Mouse (Mus musculus): ENCODE measurements around the gene Gm12394. TPM values are rescaled to one million over a fixed set of nuclear protein-coding genes. Genes with fewer than 3 reads are reported as not detected.

Gm12394 gene
- polyA plus RNA-seq, 1 experiment = 0.11 TPM

DNA sequence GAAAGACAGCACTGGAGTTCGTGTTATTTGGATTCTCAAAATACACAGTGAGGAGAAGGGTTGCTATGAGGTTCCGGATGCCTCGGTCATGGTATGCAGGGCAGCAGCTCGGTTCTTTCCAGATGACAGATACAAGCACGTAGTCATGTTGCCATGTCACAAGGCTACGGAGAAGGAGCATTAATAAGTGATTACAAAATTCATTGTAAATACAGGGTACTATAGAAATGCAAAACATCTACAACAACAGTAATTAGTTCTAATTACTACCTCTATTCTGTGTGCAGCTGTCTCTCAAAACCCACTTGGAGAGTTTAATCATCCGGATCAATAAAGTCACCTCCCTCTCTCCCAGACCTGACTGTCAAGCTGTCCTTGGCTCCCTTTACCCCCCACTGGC lies 38.5 kb upstream of the Gm12394 start:
- Histone ChIP-seq H3K27ac (ENCODE audit: insufficient read depth, low read length) (no peak overlapping the region), H3K4me1 (ENCODE audit: control insufficient read depth, insufficient read depth, low read length) (no peaks in the 10 kb centered on the region), H3K4me3 (replicated peaks; ENCODE audit: insufficient read depth, low read depth, low read length) (no peak overlapping the region), H3K27me3 (ENCODE audit: control insufficient read depth, insufficient read depth, low read length) (no peaks in the 10 kb centered on the region)
- 56% methylated on average over 7 of the region's 7 CpGs for WGBS
- DNase-seq = no peak
- TF ChIP-seq CTCF (IDR thresholded peaks at IDR 0.05; ENCODE audit: borderline replicate concordance, insufficient read depth, low read depth, low read length) (no peak), POLR2A (IDR thresholded peaks at IDR 0.05; ENCODE audit: borderline replicate concordance, insufficient read depth, low read length) (no peak)

- no peak for DNase-seq
- H3K4me1 ChIP-seq (ENCODE audit: control insufficient read depth, insufficient read depth, low read length) = no peaks in the 10 kb centered on the region
- H3K27ac ChIP-seq (ENCODE audit: insufficient read depth, low read length) = no peak overlapping the region
- TF ChIP-seq POLR2A (IDR thresholded peaks at IDR 0.05; ENCODE audit: borderline replicate concordance, insufficient read depth, low read length) (no peak), CTCF (IDR thresholded peaks at IDR 0.05; ENCODE audit: borderline replicate concordance, insufficient read depth, low read depth, low read length) (no peak)
- WGBS = 65% methylated on average over 7 of the region's 7 CpGs
- H3K27me3 ChIP-seq (ENCODE audit: control insufficient read depth, insufficient read depth, low read length) = no peaks in the 10 kb centered on the region
- H3K4me3 ChIP-seq (replicated peaks; ENCODE audit: insufficient read depth, low read depth, low read length) = no peak overlapping the region
Observed at GRCm38 (mm10) chr4:42891176-42891575, 34.6 kb upstream of the Gm12394 start.

GRCm38 (mm10) chr4:42888806-42889205 lies 32.2 kb upstream of the Gm12394 start:
- WGBS = 81% methylated on average over 6 of the region's 6 CpGs
- Histone ChIP-seq H3K27ac (ENCODE audit: insufficient read depth, low read length) (no peak overlapping the region), H3K4me3 (replicated peaks; ENCODE audit: insufficient read depth, low read depth, low read length) (no peak overlapping the region), H3K4me1 (ENCODE audit: control insufficient read depth, insufficient read depth, low read length) (no peaks in the 10 kb centered on the region), H3K27me3 (ENCODE audit: control insufficient read depth, insufficient read depth, low read length) (no peaks in the 10 kb centered on the region)
- DNase-seq = no peak
- no peak for TF ChIP-seq POLR2A (IDR thresholded peaks at IDR 0.05; ENCODE audit: borderline replicate concordance, insufficient read depth, low read length)
- TF ChIP-seq CTCF (IDR thresholded peaks at IDR 0.05; ENCODE audit: borderline replicate concordance, insufficient read depth, low read depth, low read length) = no peak

GRCm38 (mm10) chr4:42886926-42887325 lies 30.4 kb upstream of the Gm12394 start:
- 90% methylated on average over 6 of the region's 6 CpGs for WGBS
- TF ChIP-seq POLR2A (IDR thresholded peaks at IDR 0.05; ENCODE audit: borderline replicate concordance, insufficient read depth, low read length) = no peak
- TF ChIP-seq CTCF (IDR thresholded peaks at IDR 0.05; ENCODE audit: borderline replicate concordance, insufficient read depth, low read depth, low read length) = no peak
- no peak overlapping the region for H3K27ac ChIP-seq (ENCODE audit: insufficient read depth, low read length)
- no peak overlapping the region for H3K4me3 ChIP-seq (replicated peaks; ENCODE audit: insufficient read depth, low read depth, low read length)
- H3K4me1 ChIP-seq (ENCODE audit: control insufficient read depth, insufficient read depth, low read length) = no peaks in the 10 kb centered on the region
- no peak for DNase-seq
- no peaks in the 10 kb centered on the region for H3K27me3 ChIP-seq (ENCODE audit: control insufficient read depth, insufficient read depth, low read length)

DNA sequence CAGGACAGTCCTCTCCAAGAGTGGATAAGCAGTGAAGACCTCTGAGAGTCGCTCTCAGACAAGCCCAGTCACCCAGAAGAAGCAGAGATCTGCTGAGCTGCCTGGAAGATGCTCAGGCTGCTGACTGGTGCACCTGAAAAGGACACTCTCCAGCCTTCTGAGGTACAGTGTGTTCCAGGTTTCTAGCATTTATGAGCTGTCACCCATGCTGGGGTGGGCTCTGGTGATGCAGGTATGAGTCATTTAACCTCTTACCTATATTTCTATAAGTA lies 24.0 kb upstream of the Gm12394 start:
- Histone ChIP-seq H3K27me3 (ENCODE audit: control insufficient read depth, insufficient read depth, low read length) (no peaks in the 10 kb centered on the region), H3K4me3 (replicated peaks; ENCODE audit: insufficient read depth, low read depth, low read length) (no peak overlapping the region), H3K4me1 (ENCODE audit: control insufficient read depth, insufficient read depth, low read length) (no peaks in the 10 kb centered on the region), H3K27ac (ENCODE audit: insufficient read depth, low read length) (no peak overlapping the region)
- no peak for DNase-seq
- TF ChIP-seq POLR2A (IDR thresholded peaks at IDR 0.05; ENCODE audit: borderline replicate concordance, insufficient read depth, low read length) (no peak), CTCF (IDR thresholded peaks at IDR 0.05; ENCODE audit: borderline replicate concordance, insufficient read depth, low read depth, low read length) (no peak)
- 30% methylated on average over 1 of the region's 1 CpGs for WGBS

DNA sequence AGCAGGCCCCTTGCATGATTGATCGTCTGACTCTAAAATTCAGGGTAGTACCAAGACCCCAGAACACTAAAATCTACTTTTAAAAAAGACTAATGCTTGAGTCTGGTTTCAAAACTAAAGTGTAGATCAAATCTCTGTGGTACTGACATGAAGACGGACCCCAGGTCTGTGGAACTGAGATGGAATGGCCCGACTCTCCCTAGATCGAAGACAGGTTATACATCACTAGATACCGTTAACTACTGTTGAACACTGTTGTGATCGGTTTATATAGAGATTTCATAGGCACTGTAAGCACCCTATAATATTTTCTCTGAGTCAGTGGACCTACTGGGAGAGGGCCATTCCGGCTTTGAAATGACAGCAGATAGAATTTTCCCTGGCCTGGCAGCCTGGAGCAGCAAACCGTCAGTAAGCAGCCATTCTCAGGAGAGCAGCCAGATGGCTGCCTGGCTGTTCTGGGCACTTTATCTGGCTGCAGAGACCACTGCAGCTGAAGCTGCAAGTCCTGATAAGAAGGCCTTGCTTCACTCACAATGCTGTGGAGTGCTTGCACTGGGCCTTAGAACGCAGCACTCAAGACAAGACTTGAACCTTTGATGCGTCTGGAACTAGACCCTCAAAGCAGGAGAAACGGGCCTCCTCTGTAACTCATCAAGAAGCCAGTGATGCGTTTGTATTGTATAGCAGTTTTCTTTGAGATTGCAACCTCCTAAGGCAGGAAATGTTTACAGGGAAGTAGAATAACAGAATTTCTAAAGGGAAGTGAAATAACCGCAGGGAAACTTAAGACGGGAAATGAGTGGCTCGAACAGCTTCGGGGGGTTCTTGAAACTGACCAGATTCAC lies 23.5 kb upstream of the Gm12394 start:
- no peaks in the 10 kb centered on the region for H3K27me3 ChIP-seq (ENCODE audit: control insufficient read depth, insufficient read depth, low read length)
- WGBS = 69% methylated on average over 16 of the region's 16 CpGs
- no peak for DNase-seq
- TF ChIP-seq POLR2A (IDR thresholded peaks at IDR 0.05; ENCODE audit: borderline replicate concordance, insufficient read depth, low read length) (no peak), CTCF (IDR thresholded peaks at IDR 0.05; ENCODE audit: borderline replicate concordance, insufficient read depth, low read depth, low read length) (no peak)
- no peak overlapping the region for H3K27ac ChIP-seq (ENCODE audit: insufficient read depth, low read length)
- H3K4me3 ChIP-seq (replicated peaks; ENCODE audit: insufficient read depth, low read depth, low read length) = no peak overlapping the region
- no peaks in the 10 kb centered on the region for H3K4me1 ChIP-seq (ENCODE audit: control insufficient read depth, insufficient read depth, low read length)

GRCm38 (mm10) chr4:42877657-42878056 lies 21.1 kb upstream of the Gm12394 start:
- WGBS = 90% methylated on average over 2 of the region's 2 CpGs
- no peak for DNase-seq
- TF ChIP-seq POLR2A (IDR thresholded peaks at IDR 0.05; ENCODE audit: borderline replicate concordance, insufficient read depth, low read length) = no peak
- TF ChIP-seq CTCF (IDR thresholded peaks at IDR 0.05; ENCODE audit: borderline replicate concordance, insufficient read depth, low read depth, low read length) = no peak
- H3K27ac ChIP-seq (ENCODE audit: insufficient read depth, low read length) = no peak overlapping the region
- H3K4me1 ChIP-seq (ENCODE audit: control insufficient read depth, insufficient read depth, low read length) = no peaks in the 10 kb centered on the region
- no peaks in the 10 kb centered on the region for H3K27me3 ChIP-seq (ENCODE audit: control insufficient read depth, insufficient read depth, low read length)
- H3K4me3 ChIP-seq (replicated peaks; ENCODE audit: insufficient read depth, low read depth, low read length) = no peak overlapping the region

GRCm38 (mm10) chr4:42876586-42877291 lies 20.2 kb upstream of the Gm12394 start:
- H3K4me3 ChIP-seq (replicated peaks; ENCODE audit: insufficient read depth, low read depth, low read length) = no peak overlapping the region
- no peak for TF ChIP-seq POLR2A (IDR thresholded peaks at IDR 0.05; ENCODE audit: borderline replicate concordance, insufficient read depth, low read length)
- TF ChIP-seq CTCF (IDR thresholded peaks at IDR 0.05; ENCODE audit: borderline replicate concordance, insufficient read depth, low read depth, low read length) = peak; percentile 75
- no peaks in the 10 kb centered on the region for H3K4me1 ChIP-seq (ENCODE audit: control insufficient read depth, insufficient read depth, low read length)
- no peak overlapping the region for H3K27ac ChIP-seq (ENCODE audit: insufficient read depth, low read length)
- H3K27me3 ChIP-seq (ENCODE audit: control insufficient read depth, insufficient read depth, low read length) = no peaks in the 10 kb centered on the region
- 30% methylated on average over 5 of the region's 5 CpGs for WGBS
- DNase-seq = peak; percentile 59 to 70

Measured in cerebellum, adult 2 months (tissue).